Mouse (Mus musculus): ENCODE data around the gene Cfap100.

The Cfap100 gene

GRCm38 (mm10) chr6:90461771-90462170 lies 33.2 kb upstream of the Cfap100 start:
- no peak for DNase-seq (ENCODE audit: extremely low read depth, insufficient read length, low spot score)

- no peak for DNase-seq (ENCODE audit: extremely low read depth, insufficient read length, low spot score)
Measured at GRCm38 (mm10) chr6:90461181-90461580, 32.6 kb upstream of the Cfap100 start.

- no peak for DNase-seq (ENCODE audit: extremely low read depth, insufficient read length, low spot score)
Measured at GRCm38 (mm10) chr6:90457421-90457820, 28.8 kb upstream of the Cfap100 start.

- no peak for DNase-seq (ENCODE audit: extremely low read depth, insufficient read length, low spot score)
Measured at GRCm38 (mm10) chr6:90453751-90454150, 25.2 kb upstream of the Cfap100 start.

GRCm38 (mm10) chr6:90452603-90453002 lies 24.0 kb upstream of the Cfap100 start:
- DNase-seq (ENCODE audit: extremely low read depth, insufficient read length, low spot score): no peak

GRCm38 (mm10) chr6:90451512-90451911 lies 22.9 kb upstream of the Cfap100 start:
- no peak for DNase-seq (ENCODE audit: extremely low read depth, insufficient read length, low spot score)

GRCm38 (mm10) chr6:90450697-90451096 lies 22.1 kb upstream of the Cfap100 start:
- no peak for DNase-seq (ENCODE audit: extremely low read depth, insufficient read length, low spot score)

- no peak for DNase-seq (ENCODE audit: extremely low read depth, insufficient read length, low spot score)
Measured at GRCm38 (mm10) chr6:90450179-90450578, 21.6 kb upstream of the Cfap100 start.

- no peak for DNase-seq (ENCODE audit: extremely low read depth, insufficient read length, low spot score)
Measured at GRCm38 (mm10) chr6:90446883-90447282, 18.3 kb upstream of the Cfap100 start.

GRCm38 (mm10) chr6:90437041-90437440 lies 8.4 kb upstream of the Cfap100 start:
- no peak for DNase-seq (ENCODE audit: extremely low read depth, insufficient read length, low spot score)

- DNase-seq (ENCODE audit: extremely low read depth, insufficient read length, low spot score): no peak
Measured at GRCm38 (mm10) chr6:90436192-90436907, 7.8 kb upstream of the Cfap100 start.

- no peak for DNase-seq (ENCODE audit: extremely low read depth, insufficient read length, low spot score)
Measured at GRCm38 (mm10) chr6:90435195-90435618, 6.6 kb upstream of the Cfap100 start.

- no peak for DNase-seq (ENCODE audit: extremely low read depth, insufficient read length, low spot score)
Measured at GRCm38 (mm10) chr6:90434687-90435086, 6.1 kb upstream of the Cfap100 start.

- DNase-seq (ENCODE audit: extremely low read depth, insufficient read length, low spot score): no peak
Measured at GRCm38 (mm10) chr6:90431487-90431886, 2.9 kb upstream of the Cfap100 start.

GRCm38 (mm10) chr6:90429911-90430310 lies 1.3 kb upstream of the Cfap100 start:
- DNase-seq (ENCODE audit: extremely low read depth, insufficient read length, low spot score): no peak

GRCm38 (mm10) chr6:90426003-90426402 lies 2.6 kb downstream of the Cfap100 start:
- DNase-seq (ENCODE audit: extremely low read depth, insufficient read length, low spot score): no peak

- no peak for DNase-seq (ENCODE audit: extremely low read depth, insufficient read length, low spot score)
Measured at GRCm38 (mm10) chr6:90425361-90425760, 3.2 kb downstream of the Cfap100 start.

- no peak for DNase-seq (ENCODE audit: extremely low read depth, insufficient read length, low spot score)
Measured at GRCm38 (mm10) chr6:90422565-90422964, 6.0 kb downstream of the Cfap100 start.

- no peak for DNase-seq (ENCODE audit: extremely low read depth, insufficient read length, low spot score)
Measured at GRCm38 (mm10) chr6:90411926-90412325, 16.7 kb downstream of the Cfap100 start.

GRCm38 (mm10) chr6:90410972-90411371 lies 17.6 kb downstream of the Cfap100 start:
- no peak for DNase-seq (ENCODE audit: extremely low read depth, insufficient read length, low spot score)

- no peak for DNase-seq (ENCODE audit: extremely low read depth, insufficient read length, low spot score)
Measured at GRCm38 (mm10) chr6:90408632-90409031, 20.0 kb downstream of the Cfap100 start.

- no peak for DNase-seq (ENCODE audit: extremely low read depth, insufficient read length, low spot score)
Measured at GRCm38 (mm10) chr6:90397291-90397690, 31.3 kb downstream of the Cfap100 start.

GRCm38 (mm10) chr6:90395751-90396150 lies 32.8 kb downstream of the Cfap100 start:
- no peak for DNase-seq (ENCODE audit: extremely low read depth, insufficient read length, low spot score)
